19 mouse cellular contexts compared by ENCODE assay signal in genomic region chr6:142645474-142645873, GRCm38 (mm10).
"Had no signal": no experiment of that assay in that cellular context is flagged by ENCODE, and none has a peak within 500 bp of the region (broad histone marks: within the 10 kb centered on the region; RNA-seq: fewer than 3 reads in every experiment).

No protein-coding gene starts in this region.

- DNase-seq: lung, adult 18-20 months; lung, embryonic 14.5 days; lung, postnatal 10 days; lung, postnatal 4 days; midbrain, embryonic 14.5 days; retina, postnatal 1 day; right cerebral cortex, adult 18-20 months; right cerebral cortex, postnatal 25 days; right cerebral cortex, postnatal 4 days; spleen, adult 18-20 months; thymus, adult 18-20 months; thymus, postnatal 14 days; thymus, postnatal 36 days had no signal

- H3K4me1 ChIP-seq: midbrain, embryonic 10.5 days; midbrain, embryonic 12.5 days; neural tube, embryonic 13.5 days; neural tube, embryonic 15.5 days had no signal

- ATAC-seq: midbrain, embryonic 16.5 days had no signal

- H3K36me3 ChIP-seq: midbrain, embryonic 10.5 days; midbrain, embryonic 12.5 days; neural tube, embryonic 13.5 days; neural tube, embryonic 15.5 days had no signal

- H3K27ac ChIP-seq: midbrain, embryonic 10.5 days; midbrain, embryonic 12.5 days; neural tube, embryonic 13.5 days; neural tube, embryonic 15.5 days had no signal

- H3K9ac ChIP-seq: lung, embryonic 14.5 days; midbrain, embryonic 12.5 days; neural tube, embryonic 13.5 days; neural tube, embryonic 15.5 days had no signal

- H3K27me3 ChIP-seq: midbrain, embryonic 12.5 days; neural tube, embryonic 13.5 days; neural tube, embryonic 15.5 days had no signal

- H3K4me3 ChIP-seq: midbrain, embryonic 10.5 days; midbrain, embryonic 12.5 days; myocyte; neural tube, embryonic 13.5 days; neural tube, embryonic 15.5 days had no signal

- H3K9me3 ChIP-seq: midbrain, embryonic 10.5 days; midbrain, embryonic 12.5 days; neural tube, embryonic 13.5 days; neural tube, embryonic 15.5 days had no signal

- H3K4me2 ChIP-seq: lung, embryonic 14.5 days; midbrain, embryonic 12.5 days; neural tube, embryonic 13.5 days; neural tube, embryonic 15.5 days had no signal
